Mouse (Mus musculus): Measurements from ENCODE around the gene Man2a1.

- TF ChIP-seq CTCF (IDR thresholded peaks at IDR 0.05; ENCODE audit: low read depth, low read length) (no peak), POLR2A (IDR thresholded peaks at IDR 0.05; ENCODE audit: insufficient read depth, low read length) (no peak), EP300 (IDR thresholded peaks at IDR 0.05; ENCODE audit: insufficient read depth, low read depth, low read length) (no peak)
Observed at GRCm38 (mm10) chr17:64755191-64755590, 154.7 kb downstream of the Man2a1 start.

All from ES-Bruce4 (cell line).